Mouse (Mus musculus) adrenal gland, postnatal 10 days (tissue): ENCODE data around the gene Tcaf2. TPM values are rescaled to one million over a fixed set of nuclear protein-coding genes. Genes with fewer than 3 reads are reported as not detected.
A peak's percentile ranks its signal among the peaks of the same experiment; 100 is the strongest.

ENCODE experiments used
- DNase-seq: peaks from one replicate; pipeline ENCODE4 v3.0.0; 2021; ENCODE audit warnings: mixed read lengths
- long read RNA-seq, 2 experiments: library from polyadenylated mRNA; stranded (forward); transcript quantifications; one replicate each; pipeline ENCODE4 v2.0.0; 2021
- total RNA-seq, 2 experiments: library from RNA; stranded (reverse); gene quantifications; 2 replicates each; pipeline ENCODE4 v1.2.3; 2021

The Tcaf2 gene
- total RNA-seq: 1 to 10 TPM; 7.8 to 8.9 TPM
- long read RNA-seq, experiment 1, partial matches to known transcripts: 2 of 2 reads
- long read RNA-seq, experiment 1, other reads (novel, unspliced or antisense): 0 of 2 reads
- long read RNA-seq, experiment 2, partial matches to known transcripts: 0 of 1 reads
- long read RNA-seq, experiment 2, other reads (novel, unspliced or antisense): 1 of 1 reads

- DNase-seq: peak; percentile 92
These were observed at the start of gene Tcaf2 for GRCm38 (mm10) chr6:42644912-42645549. Tcaf2 (minus strand) TSS chr6:42645254.

- DNase-seq: peak; percentile 89
These were observed 47.6 kb upstream of the Tcaf2 start for GRCm38 (mm10) chr6:42692517-42693190.

GRCm38 (mm10) chr6:42692154-42692516 lies 47.1 kb upstream of the Tcaf2 start:
- DNase-seq: peak; percentile 89

- no peak for DNase-seq
These were observed 44.7 kb upstream of the Tcaf2 start for GRCm38 (mm10) chr6:42689761-42690160.

- DNase-seq: no peak
These were observed 42.9 kb upstream of the Tcaf2 start for GRCm38 (mm10) chr6:42687907-42688306.

GRCm38 (mm10) chr6:42680077-42680476 lies 35.0 kb upstream of the Tcaf2 start:
- no peak for DNase-seq

- no peak for DNase-seq
These were observed 31.0 kb upstream of the Tcaf2 start for GRCm38 (mm10) chr6:42676011-42676410.

GRCm38 (mm10) chr6:42671767-42672166 lies 26.7 kb upstream of the Tcaf2 start:
- no peak for DNase-seq

GRCm38 (mm10) chr6:42667722-42668121 lies 22.7 kb upstream of the Tcaf2 start:
- DNase-seq: no peak

GRCm38 (mm10) chr6:42661739-42662138 lies 16.7 kb upstream of the Tcaf2 start:
- no peak for DNase-seq

- no peak for DNase-seq
These were observed 10.7 kb downstream of the Tcaf2 start for GRCm38 (mm10) chr6:42634393-42634792.

- no peak for DNase-seq
These were observed 13.7 kb downstream of the Tcaf2 start for GRCm38 (mm10) chr6:42631395-42631794.

- no peak for DNase-seq
These were observed 28.1 kb downstream of the Tcaf2 start for GRCm38 (mm10) chr6:42616904-42617303.

GRCm38 (mm10) chr6:42612218-42612617 lies 32.8 kb downstream of the Tcaf2 start:
- DNase-seq: no peak

GRCm38 (mm10) chr6:42610954-42611522 lies 34.0 kb downstream of the Tcaf2 start:
- DNase-seq: no peak

- no peak for DNase-seq
These were observed 47.5 kb downstream of the Tcaf2 start, which contains the start of gene Tcaf3 for GRCm38 (mm10) chr6:42597592-42597991. Tcaf3 (minus strand) TSS chr6:42597692.

GRCm38 (mm10) chr6:42593138-42593882 lies 51.7 kb downstream of the Tcaf2 start:
- no peak for DNase-seq

GRCm38 (mm10) chr6:42586569-42586968 lies 58.5 kb downstream of the Tcaf2 start:
- no peak for DNase-seq

- DNase-seq: peak; percentile 82
These were observed 61.6 kb downstream of the Tcaf2 start for GRCm38 (mm10) chr6:42583488-42583872.

- DNase-seq: peak; percentile 3
These were observed 62.1 kb downstream of the Tcaf2 start for GRCm38 (mm10) chr6:42582741-42583487.

GRCm38 (mm10) chr6:42578678-42579077 lies 66.4 kb downstream of the Tcaf2 start:
- DNase-seq: peak; percentile 18

- no peak for DNase-seq
These were observed 67.6 kb downstream of the Tcaf2 start for GRCm38 (mm10) chr6:42577433-42577832.
